Mouse (Mus musculus): ENCODE measurements around the gene Fstl1.

DNA sequence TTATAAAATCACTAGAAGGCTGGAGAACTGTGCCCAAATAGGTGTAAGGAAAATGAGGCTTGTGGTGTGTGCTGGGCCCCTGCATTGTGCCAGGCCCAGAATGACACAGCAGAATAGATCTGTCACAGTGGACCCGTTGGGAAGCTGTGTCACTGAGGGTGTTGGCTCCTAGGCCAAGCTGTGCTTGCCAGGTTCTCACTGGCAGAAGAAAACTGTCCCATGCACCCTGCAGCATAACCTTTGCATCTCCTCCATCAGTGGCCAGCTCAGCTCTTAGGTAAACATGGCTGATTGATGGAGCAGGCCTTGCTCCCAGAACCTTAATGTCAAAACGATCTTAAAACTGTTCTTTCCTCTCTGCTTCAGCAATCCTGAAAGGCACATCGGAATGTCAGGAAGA is 79.7 kb downstream of the Fstl1 start:
- TF ChIP-seq USF2 (conservative IDR thresholded peaks at IDR 0.05; ENCODE audit: low read depth, low read length) (no peak), BHLHE40 (IDR thresholded peaks at IDR 0.05; ENCODE audit: low read depth, low read length) (no peak), E2F4 (IDR thresholded peaks at IDR 0.05; ENCODE audit: insufficient replicate concordance, low read depth, low read length) (no peak), USF1 (IDR thresholded peaks at IDR 0.05; ENCODE audit: low read depth, low read length) (no peak), POLR2A (IDR thresholded peaks at IDR 0.05; ENCODE audit: low read depth, low read length) (no peak), ZC3H11A (IDR thresholded peaks at IDR 0.05; ENCODE audit: low read depth, low read length) (no peak), MAFK (IDR thresholded peaks at IDR 0.05; ENCODE audit: insufficient replicate concordance, low read length) (no peak)
